Mouse (Mus musculus) layer of hippocampus, postnatal 36 days (tissue): ENCODE results near the gene Batf. TPM values are rescaled to one million over a fixed set of nuclear protein-coding genes. Genes with fewer than 3 reads are reported as not detected.
A peak's percentile ranks its signal among the peaks of the same experiment; 100 is the strongest.
"Not testable (repeated sequence)": the region's sequence is repeated elsewhere in the genome, so short reads cannot be mapped to it uniquely, and the experiment has no call there.

Source experiments
- DNase-seq, 2 experiments: peaks; one replicate each; pipeline ENCODE4 v3.0.0; 2022
- total RNA-seq, 2 experiments: library from RNA; stranded (reverse); gene quantifications; 2 replicates each; pipeline ENCODE4 v1.2.3; 2021

The Batf gene
- total RNA-seq = under 1 TPM in 1 of 2 experiments, not detected in 1; 0.96 TPM

- no peak for DNase-seq
Measured at GRCm38 (mm10) chr12:85686466-85687216, at the start of gene Batf. Batf (plus strand) TSS chr12:85686669.

GRCm38 (mm10) chr12:85637932-85638331 lies 48.5 kb upstream of the Batf start:
- no peak for DNase-seq

- DNase-seq = no peak
Measured at GRCm38 (mm10) chr12:85638541-85639325, 47.7 kb upstream of the Batf start.

- DNase-seq = peak; percentile 55 to 57
Measured at GRCm38 (mm10) chr12:85639326-85640008, 47.0 kb upstream of the Batf start.

- no peak for DNase-seq
Measured at GRCm38 (mm10) chr12:85640852-85641563, 45.5 kb upstream of the Batf start.

GRCm38 (mm10) chr12:85641564-85641931 lies 44.9 kb upstream of the Batf start:
- DNase-seq = no peak

GRCm38 (mm10) chr12:85643735-85644134 lies 42.7 kb upstream of the Batf start:
- no peak for DNase-seq

GRCm38 (mm10) chr12:85645664-85646063 lies 40.8 kb upstream of the Batf start:
- no peak for DNase-seq

- no peak for DNase-seq
Measured at GRCm38 (mm10) chr12:85647346-85647745, 39.1 kb upstream of the Batf start.

GRCm38 (mm10) chr12:85647955-85648354 lies 38.5 kb upstream of the Batf start:
- DNase-seq = no peak

- DNase-seq = no peak
Measured at GRCm38 (mm10) chr12:85659319-85659718, 27.1 kb upstream of the Batf start.

- no peak for DNase-seq
Measured at GRCm38 (mm10) chr12:85660855-85661254, 25.6 kb upstream of the Batf start.

GRCm38 (mm10) chr12:85662232-85662631 lies 24.2 kb upstream of the Batf start:
- DNase-seq = not testable (repeated sequence)

- peak; percentile 63 to 78 for DNase-seq
Measured at GRCm38 (mm10) chr12:85662896-85663295, 23.6 kb upstream of the Batf start.

- no peak for DNase-seq
Measured at GRCm38 (mm10) chr12:85666112-85666511, 20.4 kb upstream of the Batf start.

GRCm38 (mm10) chr12:85667071-85667470 lies 19.4 kb upstream of the Batf start:
- DNase-seq = no peak

- no peak for DNase-seq
Measured at GRCm38 (mm10) chr12:85668696-85669095, 17.8 kb upstream of the Batf start.

- DNase-seq = no peak
Measured at GRCm38 (mm10) chr12:85670080-85670479, 16.4 kb upstream of the Batf start.

- no peak for DNase-seq
Measured at GRCm38 (mm10) chr12:85673914-85674313, 12.6 kb upstream of the Batf start.

- DNase-seq = no peak
Measured at GRCm38 (mm10) chr12:85679117-85679516, 7.4 kb upstream of the Batf start.

GRCm38 (mm10) chr12:85679808-85680207 lies 6.7 kb upstream of the Batf start:
- DNase-seq = no peak

- DNase-seq = no peak
Measured at GRCm38 (mm10) chr12:85682328-85682727, 4.1 kb upstream of the Batf start.
